Mouse (Mus musculus): ENCODE measurements around the gene Fyb.

The Fyb gene

DNA sequence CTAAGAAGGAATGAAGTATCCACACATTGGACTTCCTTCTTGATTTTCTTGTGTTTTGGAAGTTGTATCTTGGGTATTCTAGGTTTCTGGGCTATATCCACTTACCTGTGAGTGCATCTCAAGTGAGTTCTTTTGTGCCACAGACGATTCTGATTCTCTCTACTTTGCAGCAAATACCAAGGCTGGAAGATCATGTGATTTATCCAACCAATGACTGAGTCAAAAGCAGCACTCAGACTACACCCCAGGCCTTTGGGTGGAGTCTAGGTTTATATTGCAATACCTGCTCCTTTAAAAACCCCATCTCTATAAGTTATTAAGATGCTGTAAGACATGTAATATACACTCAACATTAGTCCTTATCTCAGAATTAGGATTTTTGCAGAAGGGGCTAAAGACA, 77.7 kb downstream of the Fyb start:
- DNase-seq (ENCODE audit: low spot score) = no peak

DNA sequence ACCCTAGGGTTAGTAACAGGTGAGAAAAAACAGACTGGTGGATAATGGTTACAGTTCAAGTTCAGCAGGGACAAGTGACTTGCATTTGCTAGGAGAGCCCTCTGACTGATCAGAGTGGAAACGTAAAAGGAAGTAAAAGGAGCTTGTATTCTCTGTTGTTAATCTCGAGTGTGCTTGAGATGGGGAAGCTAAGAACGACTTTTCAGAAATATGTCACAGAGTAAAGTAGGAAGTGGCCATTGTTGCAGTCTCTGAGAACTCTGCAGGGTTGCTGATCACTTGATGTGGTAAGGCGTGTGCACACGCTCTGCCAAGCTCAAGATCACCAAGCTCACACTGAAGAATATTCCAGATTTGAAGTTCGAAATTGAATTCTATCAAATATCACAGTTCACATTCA, 78.7 kb downstream of the Fyb start:
- no peak for DNase-seq (ENCODE audit: low spot score)

DNA sequence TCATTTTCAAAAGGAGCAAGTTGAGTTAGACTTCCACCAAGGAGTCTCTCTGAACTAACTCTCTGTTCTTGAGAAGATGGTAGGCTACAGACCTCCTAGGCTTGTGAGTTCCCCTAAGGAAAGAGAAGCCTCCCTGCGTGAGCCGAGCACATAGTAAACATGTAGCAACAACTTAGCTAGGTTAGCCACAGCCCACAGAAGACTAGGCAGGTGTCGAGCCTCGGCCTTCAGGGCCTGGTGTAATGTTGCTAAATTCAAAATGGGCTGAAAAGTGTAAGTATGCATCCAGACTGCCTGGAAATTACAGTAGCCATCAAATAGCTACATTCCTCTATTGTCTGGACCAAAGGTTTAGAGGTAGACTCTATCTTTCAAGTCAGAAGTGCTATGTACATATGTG, 79.3 kb downstream of the Fyb start:
- no peak for DNase-seq (ENCODE audit: low spot score)

DNA sequence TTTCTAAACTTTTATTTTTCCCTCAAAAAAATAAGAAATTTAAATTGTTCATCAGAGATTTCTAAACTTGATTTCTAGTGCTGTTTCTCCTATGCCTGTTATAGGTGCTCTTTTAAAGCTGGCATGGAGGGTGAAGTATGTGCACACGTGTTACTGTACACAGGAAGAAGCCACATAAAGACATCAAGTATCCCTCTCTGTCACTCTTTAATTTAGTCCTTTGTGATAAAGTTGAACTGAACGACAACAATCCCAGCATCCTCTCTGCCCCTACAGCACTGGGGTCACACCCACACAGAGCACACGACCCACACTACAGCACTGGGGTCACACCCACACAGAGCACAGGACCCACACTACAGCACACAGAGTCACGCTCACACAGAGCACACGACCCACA, 88.0 kb downstream of the Fyb start:
- DNase-seq (ENCODE audit: low spot score) = no peak

DNA sequence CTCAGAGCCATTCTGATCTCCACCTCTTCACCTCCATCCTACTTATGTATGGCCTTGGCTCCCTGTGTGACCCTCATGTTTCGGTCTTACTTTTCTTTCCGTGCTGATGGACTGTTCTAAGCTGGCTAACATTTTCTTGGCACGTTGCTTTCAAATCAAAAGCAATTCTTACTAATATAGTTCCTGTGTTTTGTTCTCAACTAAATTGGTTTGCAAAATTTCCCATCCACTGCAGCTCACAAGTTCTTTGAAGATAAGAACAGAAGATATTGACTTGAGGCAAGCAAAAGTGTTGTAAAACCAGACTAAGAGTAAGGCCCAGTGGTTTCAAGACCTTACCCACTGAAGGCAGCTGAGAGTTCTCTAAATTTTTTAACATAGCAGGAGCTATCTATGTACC, 90.2 kb downstream of the Fyb start:
- DNase-seq (ENCODE audit: low spot score) = no peak

GRCm38 (mm10) chr15:6616382-6617149, 93.9 kb downstream of the Fyb start:
- no peak for DNase-seq (ENCODE audit: low spot score)

GRCm38 (mm10) chr15:6619558-6620316, 97.1 kb downstream of the Fyb start:
- no peak for DNase-seq (ENCODE audit: low spot score)

- peak; percentile 91 for DNase-seq (ENCODE audit: low spot score)
Observed at GRCm38 (mm10) chr15:6622512-6622911, 99.9 kb downstream of the Fyb start.

- DNase-seq (ENCODE audit: low spot score) = no peak
Observed at GRCm38 (mm10) chr15:6623529-6624228, 101.0 kb downstream of the Fyb start.

DNA sequence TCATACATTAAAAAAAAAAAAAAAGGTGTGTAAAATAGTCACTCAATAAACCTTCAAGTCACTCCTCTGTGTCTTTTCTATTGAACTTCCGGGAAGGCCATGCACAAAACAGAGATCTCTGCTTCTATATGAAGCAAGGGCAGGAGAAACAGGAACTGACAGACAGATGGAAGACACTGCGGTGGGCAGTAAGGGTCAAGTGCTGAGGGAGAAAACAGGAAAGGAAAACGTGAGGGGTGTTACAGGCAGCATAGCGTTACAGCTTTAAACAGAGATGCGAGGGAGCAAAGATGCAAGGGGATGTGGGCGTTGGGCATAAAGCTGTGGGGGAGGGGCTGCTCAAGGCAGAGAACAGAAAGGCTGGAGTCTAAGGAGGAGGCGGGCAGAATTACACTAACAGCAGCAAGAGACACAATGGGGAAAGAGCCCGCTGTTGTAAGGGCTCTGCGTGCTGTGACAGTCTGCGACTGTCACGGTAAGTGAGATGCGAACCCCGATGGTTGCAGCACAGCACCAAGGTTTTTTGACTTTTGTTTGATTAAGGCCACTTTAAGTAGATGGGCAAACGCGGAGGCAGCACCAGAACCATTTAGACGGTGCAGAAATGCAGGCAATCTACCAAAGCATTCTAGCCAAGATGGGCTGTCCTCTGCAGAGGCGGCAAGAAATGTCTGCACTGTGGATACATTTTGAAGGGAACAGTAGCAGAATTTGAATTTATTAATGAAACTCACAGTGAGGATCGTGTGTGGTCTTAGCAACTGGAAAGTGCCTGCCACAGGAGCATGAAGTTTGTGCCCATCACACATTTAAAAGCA, 101.9 kb downstream of the Fyb start:
- peak; percentile 75 for DNase-seq (ENCODE audit: low spot score)

- DNase-seq (ENCODE audit: low spot score) = peak; percentile 86
Observed at GRCm38 (mm10) chr15:6625607-6626033, 103.0 kb downstream of the Fyb start.

DNA sequence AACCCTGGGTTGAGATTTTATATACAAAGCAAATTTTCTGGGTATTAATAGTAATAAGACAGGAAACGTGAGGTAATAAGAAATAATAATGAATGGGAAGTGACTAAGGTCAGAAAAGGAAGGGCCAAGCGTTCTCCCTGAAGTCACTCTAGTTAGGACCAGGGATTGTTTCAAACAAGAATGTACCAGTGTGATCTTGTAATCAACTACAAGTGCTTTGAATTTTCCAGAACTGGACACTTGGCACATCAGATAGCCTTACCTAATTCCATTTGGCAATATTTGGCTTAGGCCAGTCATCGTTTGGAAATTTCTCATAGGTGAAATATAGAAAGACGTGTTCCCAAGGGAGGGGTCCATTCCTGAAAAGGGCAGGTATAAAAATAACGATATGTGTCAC, 103.5 kb downstream of the Fyb start:
- no peak for DNase-seq (ENCODE audit: low spot score)

GRCm38 (mm10) chr15:6628431-6629077, 105.9 kb downstream of the Fyb start:
- DNase-seq (ENCODE audit: low spot score) = no peak

- no peak for DNase-seq (ENCODE audit: low spot score)
Observed at GRCm38 (mm10) chr15:6629174-6629573, 106.5 kb downstream of the Fyb start.

- DNase-seq (ENCODE audit: low spot score) = no peak
Observed at GRCm38 (mm10) chr15:6635405-6635804, 112.8 kb downstream of the Fyb start.

GRCm38 (mm10) chr15:6642223-6642622, 119.6 kb downstream of the Fyb start:
- DNase-seq (ENCODE audit: low spot score) = no peak

- DNase-seq (ENCODE audit: low spot score) = no peak
Observed at GRCm38 (mm10) chr15:6645498-6645897, 122.8 kb downstream of the Fyb start.

GRCm38 (mm10) chr15:6647066-6647465, 124.4 kb downstream of the Fyb start:
- no peak for DNase-seq (ENCODE audit: low spot score)

- DNase-seq (ENCODE audit: low spot score) = no peak
Observed at GRCm38 (mm10) chr15:6648757-6649403, 126.2 kb downstream of the Fyb start.

GRCm38 (mm10) chr15:6653046-6653445, 130.4 kb downstream of the Fyb start:
- no peak for DNase-seq (ENCODE audit: low spot score)

DNA sequence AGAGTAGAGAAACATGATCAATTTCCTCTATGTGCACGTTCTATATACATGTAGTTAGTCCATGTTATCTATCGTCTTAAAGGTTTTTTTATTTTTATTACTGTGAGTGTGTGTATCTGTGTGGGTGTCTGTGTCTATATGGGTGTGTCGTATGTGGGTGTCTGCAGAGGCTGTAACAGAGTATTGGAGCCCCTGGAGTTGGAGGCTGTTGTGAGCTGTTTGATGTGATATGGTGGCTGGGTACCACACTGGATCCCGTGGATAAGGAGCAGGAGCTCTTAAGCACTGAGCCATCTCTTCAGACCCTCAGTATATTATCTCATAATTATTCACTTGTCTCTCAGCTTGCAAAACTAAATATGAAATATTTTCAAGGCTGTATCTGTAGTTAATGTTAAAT, 135.4 kb downstream of the Fyb start:
- no peak for DNase-seq (ENCODE audit: low spot score)

Measured in embryo, embryonic 10.5 days (tissue).